Mouse (Mus musculus) kidney, embryonic 16.5 days (tissue): ENCODE data around the gene Asb7. TPM values are rescaled to one million over a fixed set of nuclear protein-coding genes. Genes with fewer than 3 reads are reported as not detected.
A peak's percentile ranks its signal among the peaks of the same experiment; 100 is the strongest.

Experiments
- ATAC-seq: fragments of 200-750 bp; cut with Nextera tagmentation; 2 replicates; pipeline ENCODE4 v1.8.0; 2017; ENCODE audit warnings: moderate TSS enrichment; ENCODE audit not compliant: low FRiP score, low TSS enrichment
- H3K27ac ChIP-seq: fragments of 300-500 bp; sonication (generic); 2 replicates; pipeline ENCODE4 v1.5.1; 2014; ENCODE audit warnings: low read length
- H3K27me3 ChIP-seq: fragments of 300-500 bp; sonication (generic); 2 replicates; pipeline ENCODE4 v1.6.1; 2014; ENCODE audit warnings: low read length, control low read depth, mixed read lengths; ENCODE audit not compliant: insufficient read depth
- H3K36me3 ChIP-seq: fragments of 300-500 bp; sonication (generic); 2 replicates; pipeline ENCODE4 v1.6.1; 2014; ENCODE audit warnings: low read length, control low read depth, mixed read lengths; ENCODE audit not compliant: insufficient read depth
- H3K4me1 ChIP-seq: fragments of 300-500 bp; sonication (generic); 2 replicates; pipeline ENCODE4 v1.6.1; 2014; ENCODE audit warnings: low read length, control low read depth, mixed read lengths; ENCODE audit not compliant: insufficient read depth
- H3K4me2 ChIP-seq: fragments of 300-500 bp; sonication (generic); replicated peaks from 2 replicates; pipeline ENCODE4 v1.6.1; 2014; ENCODE audit warnings: low read depth, low read length
- H3K4me3 ChIP-seq: fragments of 300-500 bp; sonication (generic); 2 replicates; pipeline ENCODE4 v1.5.1; 2014; ENCODE audit warnings: mild to moderate bottlenecking, low read length
- H3K9ac ChIP-seq: fragments of 300-500 bp; sonication (generic); replicated peaks from 2 replicates; pipeline ENCODE4 v1.6.1; 2014; ENCODE audit warnings: low read length
- H3K9me3 ChIP-seq: fragments of 300-500 bp; sonication (generic); 2 replicates; pipeline ENCODE4 v1.6.1; 2016; ENCODE audit warnings: low read length, control low read depth
- WGBS: fragments of 180-500 bp; shearing (Covaris S2); extraction: QIAGEN DNeasy Blood & Tissue Kit; methylation state at CpG from one replicate; pipeline ENCODE4 v1.1.7; 2014; 5-methylcytosine and 5-hydroxymethylcytosine counted together
- polyA plus RNA-seq: library from polyadenylated mRNA; unstranded; fragments of >200 nt; fragmentation: Nextera tagmentation; extraction: Ambion mirVana; gene quantifications from 2 replicates; pipeline ENCODE4 v1.2.1, GENCODE M21; 2015

Gene Asb7
- 16.4 and 16.9 TPM in 2 replicates for polyA plus RNA-seq

DNA sequence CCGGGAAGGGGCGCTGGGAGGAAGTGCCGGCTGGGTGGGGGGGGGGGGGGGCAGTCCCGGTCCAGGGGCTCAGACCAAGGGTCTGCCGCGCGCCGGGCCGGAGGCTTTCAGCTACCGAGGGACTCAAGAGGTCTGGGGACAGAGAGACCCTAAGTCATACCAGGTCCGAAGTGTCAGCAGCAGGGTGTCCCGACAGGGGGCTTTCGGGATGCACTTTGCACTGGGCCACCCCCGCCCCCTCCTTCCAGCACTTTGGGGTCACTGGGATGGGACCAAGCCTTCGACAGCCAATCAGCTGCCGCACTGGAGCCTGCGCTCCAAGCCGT, at the start of gene Asb7:
Asb7 (minus strand) TSS at position 303 of the 326 bp plus-strand sequence.
- Histone ChIP-seq H3K27me3 (no peaks in the 10 kb centered on the region), H3K4me2 (peak within 1 kb of the TSS; percentile 72), H3K27ac (peak within 1 kb of the TSS; percentile 91), H3K9me3 (no peaks in the 10 kb centered on the region), H3K4me3 (peak within 1 kb of the TSS; percentile 70), H3K4me1 (peaks cover 8% of the 10 kb centered on the region), H3K36me3 (0 out of 2 replicates have a peak, but pooled peaks cover 4% of the 10 kb centered on the region), H3K9ac (peak within 1 kb of the TSS; percentile 90)
- WGBS, result 0% methylated on average over 18 of the region's 18 CpGs
- ATAC-seq, result no peak; the same call in 1 of the 2 replicates

DNA sequence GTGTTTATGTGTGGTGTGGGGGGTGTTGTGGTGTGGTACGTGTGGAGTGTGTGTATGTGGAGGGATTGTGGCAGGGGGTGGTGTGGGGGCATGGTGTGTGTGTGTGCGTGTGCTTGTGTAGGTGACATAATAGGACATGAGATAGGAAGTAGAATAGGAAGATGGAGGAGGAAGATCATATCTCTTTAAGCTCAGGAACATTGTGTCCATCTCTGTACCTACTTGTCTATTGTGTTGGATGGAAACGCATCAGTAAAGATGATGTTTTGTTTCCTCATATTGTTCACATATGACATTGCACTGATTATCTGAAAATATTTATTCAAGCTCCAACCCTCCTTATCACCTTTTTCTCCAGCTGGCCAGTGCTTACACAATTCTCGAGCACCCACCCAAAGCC, 48.0 kb upstream of the Asb7 start:
- Histone ChIP-seq H3K4me2 (no peak overlapping the region), H3K27me3 (no peaks in the 10 kb centered on the region), H3K36me3 (no peaks in the 10 kb centered on the region), H3K27ac (no peak overlapping the region), H3K9ac (no peak overlapping the region), H3K4me3 (no peak overlapping the region), H3K4me1 (no peaks in the 10 kb centered on the region), H3K9me3 (no peaks in the 10 kb centered on the region)
- WGBS, result 88% methylated on average over 4 of the region's 4 CpGs
- ATAC-seq, result no peak

DNA sequence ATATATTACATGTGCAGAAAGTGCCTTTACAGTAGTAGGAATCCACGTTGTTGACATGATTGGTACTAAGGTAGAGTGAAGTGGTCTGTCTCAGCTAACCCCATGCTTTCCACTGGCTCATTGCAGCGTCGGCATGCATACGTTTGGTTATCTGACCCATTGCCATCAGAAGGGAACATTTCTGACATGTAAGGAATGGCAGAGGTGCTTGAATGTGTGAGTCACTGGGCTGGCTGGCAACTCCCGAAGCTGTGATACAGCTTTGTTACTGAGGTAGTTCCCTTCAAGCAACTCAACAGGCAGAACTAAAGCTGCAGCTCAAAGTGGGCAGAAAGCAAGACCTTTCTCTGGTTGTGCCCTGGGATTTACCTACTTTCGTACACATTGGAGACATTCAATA, 45.6 kb upstream of the Asb7 start:
- H3K36me3 ChIP-seq, result no peaks in the 10 kb centered on the region
- no peak overlapping the region for H3K4me3 ChIP-seq
- no peak overlapping the region for H3K9ac ChIP-seq
- no peaks in the 10 kb centered on the region for H3K27me3 ChIP-seq
- WGBS, result 82% methylated on average over 6 of the region's 6 CpGs
- no peak overlapping the region for H3K27ac ChIP-seq
- ATAC-seq, result no peak
- H3K4me1 ChIP-seq, result no peaks in the 10 kb centered on the region; the same call in 1 of the 2 replicates
- H3K4me2 ChIP-seq, result no peak overlapping the region
- no peaks in the 10 kb centered on the region for H3K9me3 ChIP-seq

DNA sequence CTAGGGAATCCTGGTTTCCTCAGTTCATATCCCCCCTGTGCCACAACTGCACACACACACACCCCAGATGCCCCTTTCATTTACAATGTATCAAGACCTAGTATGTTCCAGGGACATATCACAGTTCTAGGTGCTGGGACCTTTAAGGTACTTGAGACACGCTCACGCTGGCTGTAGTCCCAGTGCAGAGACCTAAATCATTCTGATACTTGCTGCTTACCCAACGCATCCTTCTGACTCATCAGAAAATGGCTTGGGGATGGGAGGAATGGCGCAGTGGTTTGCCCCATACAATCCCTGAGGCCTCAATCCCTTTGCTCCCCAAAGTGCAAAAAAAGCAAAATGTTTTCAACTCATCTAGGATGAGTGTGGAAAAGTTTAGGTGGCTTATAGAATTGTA, 45.1 kb upstream of the Asb7 start:
- Histone ChIP-seq H3K4me3 (no peak overlapping the region), H3K9ac (no peak overlapping the region), H3K4me1 (no peaks in the 10 kb centered on the region; the same call in 1 of the 2 replicates), H3K27ac (no peak overlapping the region), H3K9me3 (no peaks in the 10 kb centered on the region), H3K27me3 (no peaks in the 10 kb centered on the region), H3K36me3 (no peaks in the 10 kb centered on the region), H3K4me2 (no peak overlapping the region)
- 96% methylated on average over 4 of the region's 4 CpGs for WGBS
- ATAC-seq, result no peak

DNA sequence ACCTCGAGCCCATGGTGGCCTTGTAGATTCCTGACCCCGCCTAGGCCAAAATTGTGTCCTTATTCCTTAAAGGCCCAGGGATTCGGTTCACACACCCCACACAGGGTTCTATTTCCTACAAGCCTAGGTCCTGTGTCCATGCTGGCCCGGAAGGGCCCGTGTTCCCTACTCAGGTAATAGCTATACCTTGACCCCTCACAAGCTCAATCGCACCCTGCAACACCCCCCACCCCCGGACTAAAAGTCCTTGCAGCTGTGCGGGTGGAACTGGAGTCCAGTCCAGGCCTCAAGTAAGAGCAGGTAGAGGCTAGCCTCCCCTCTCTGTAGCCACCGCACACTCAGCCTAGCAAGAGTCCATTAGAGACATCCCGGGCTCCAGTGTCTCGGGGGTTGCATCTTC, 44.5 kb upstream of the Asb7 start:
- Histone ChIP-seq H3K9ac (no peak overlapping the region), H3K9me3 (no peaks in the 10 kb centered on the region), H3K27ac (no peak overlapping the region), H3K27me3 (no peaks in the 10 kb centered on the region), H3K36me3 (no peaks in the 10 kb centered on the region), H3K4me1 (no peaks in the 10 kb centered on the region; the same call in 1 of the 2 replicates), H3K4me2 (no peak overlapping the region), H3K4me3 (no peak overlapping the region)
- no peak for ATAC-seq
- 94% methylated on average over 11 of the region's 11 CpGs for WGBS

DNA sequence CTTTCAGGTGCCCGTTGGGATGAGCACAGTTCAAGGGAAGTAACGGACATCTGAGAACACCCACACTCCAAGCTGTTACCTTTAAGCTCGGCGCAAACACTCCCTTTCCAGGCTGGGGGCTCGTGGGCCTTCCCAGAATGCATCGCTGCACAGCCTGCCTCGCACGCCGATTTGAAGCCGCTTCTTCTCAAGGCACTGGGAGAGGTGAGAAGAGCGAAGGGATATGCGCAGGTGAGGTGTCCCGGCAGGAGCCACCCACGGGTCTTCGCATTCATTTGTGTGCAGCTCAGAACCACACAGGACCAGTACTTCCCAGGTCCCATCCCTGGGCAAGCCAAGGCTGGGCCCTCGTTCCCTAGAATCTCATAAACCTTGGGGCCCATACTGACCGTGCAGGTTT, 44.0 kb upstream of the Asb7 start:
- Histone ChIP-seq H3K4me1 (no peaks in the 10 kb centered on the region; the same call in 1 of the 2 replicates), H3K9me3 (no peaks in the 10 kb centered on the region), H3K27me3 (no peaks in the 10 kb centered on the region), H3K4me3 (no peak overlapping the region), H3K36me3 (no peaks in the 10 kb centered on the region), H3K27ac (no peak overlapping the region), H3K4me2 (no peak overlapping the region), H3K9ac (no peak overlapping the region)
- no peak for ATAC-seq
- WGBS, result 94% methylated on average over 17 of the region's 17 CpGs

DNA sequence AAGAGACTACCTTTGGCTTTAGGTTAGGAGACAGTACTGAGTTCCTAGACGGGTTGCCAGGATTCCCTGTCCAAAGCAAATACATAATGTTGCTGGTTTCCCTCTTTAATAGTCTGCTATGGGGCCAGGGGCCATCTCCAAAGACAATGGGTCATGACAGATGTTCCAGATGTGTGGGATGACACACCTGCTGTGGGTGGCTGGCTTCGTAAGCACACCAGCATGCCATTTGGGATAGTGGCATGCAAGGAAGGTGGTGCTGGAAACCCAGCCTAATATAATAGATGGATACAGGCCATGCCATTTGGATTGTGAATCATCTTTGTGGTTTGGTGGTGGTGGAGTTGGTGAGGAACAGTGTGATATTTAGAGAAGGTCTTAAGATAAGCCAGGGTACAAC, 39.8 kb upstream of the Asb7 start:
- Histone ChIP-seq H3K4me2 (no peak overlapping the region), H3K27me3 (no peaks in the 10 kb centered on the region), H3K9me3 (no peaks in the 10 kb centered on the region), H3K9ac (no peak overlapping the region), H3K4me1 (peaks cover 4% of the 10 kb centered on the region), H3K4me3 (no peak overlapping the region), H3K27ac (no peak overlapping the region), H3K36me3 (no peaks in the 10 kb centered on the region)
- 82% methylated on average over 2 of the region's 2 CpGs for WGBS
- no peak for ATAC-seq

DNA sequence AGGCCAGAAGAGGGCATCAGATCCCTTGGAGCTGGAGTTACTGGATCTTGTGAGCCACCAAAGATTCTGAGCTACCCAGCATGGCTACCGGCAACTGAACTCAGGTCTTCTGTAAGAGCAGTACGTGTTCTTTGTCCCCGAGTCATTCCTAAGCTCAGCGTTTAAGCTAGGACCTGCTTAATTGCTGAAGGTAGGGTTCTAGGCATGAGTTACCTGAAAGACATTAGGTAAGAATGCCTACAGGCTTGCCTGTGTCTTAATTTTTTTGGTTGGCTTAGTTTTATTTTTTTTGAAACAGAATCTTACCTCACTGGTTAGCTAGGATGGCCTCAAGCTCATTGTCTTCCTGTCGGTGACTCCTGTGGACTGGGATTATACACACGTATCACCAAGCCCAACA, 38.7 kb upstream of the Asb7 start:
- no peaks in the 10 kb centered on the region for H3K36me3 ChIP-seq
- peaks cover 10% of the 10 kb centered on the region for H3K4me1 ChIP-seq
- H3K9me3 ChIP-seq, result no peaks in the 10 kb centered on the region
- WGBS, result 92% methylated on average over 6 of the region's 6 CpGs
- no peak overlapping the region for H3K9ac ChIP-seq
- no peaks in the 10 kb centered on the region for H3K27me3 ChIP-seq
- H3K27ac ChIP-seq, result no peak overlapping the region
- H3K4me3 ChIP-seq, result no peak overlapping the region
- no peak overlapping the region for H3K4me2 ChIP-seq
- no peak for ATAC-seq

DNA sequence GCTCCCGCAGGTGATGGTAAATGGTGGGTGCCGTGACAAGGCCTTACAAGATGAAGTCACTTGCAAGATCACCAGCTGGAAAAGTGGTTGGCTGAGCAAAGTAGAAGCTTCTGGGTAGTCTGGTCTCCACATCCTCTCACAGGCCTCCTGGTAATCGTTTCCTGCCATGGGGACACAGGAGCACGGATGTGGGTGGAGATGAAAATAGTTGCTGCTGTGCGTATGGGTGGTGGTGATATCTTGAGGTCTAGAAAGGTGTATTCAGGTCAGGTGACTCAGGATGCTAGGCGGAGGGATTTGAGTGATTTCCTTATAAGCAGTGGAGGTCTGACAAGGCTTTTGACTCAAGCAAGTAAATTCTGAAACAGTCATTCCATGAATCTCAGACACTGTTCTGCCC, 35.6 kb upstream of the Asb7 start:
- Histone ChIP-seq H3K9ac (no peak overlapping the region), H3K4me2 (no peak overlapping the region), H3K9me3 (no peaks in the 10 kb centered on the region), H3K27me3 (no peaks in the 10 kb centered on the region), H3K4me3 (no peak overlapping the region), H3K4me1 (peaks cover 10% of the 10 kb centered on the region; the same call in 1 of the 2 replicates), H3K27ac (no peak overlapping the region), H3K36me3 (peaks cover 6% of the 10 kb centered on the region)
- no peak for ATAC-seq
- 72% methylated on average over 6 of the region's 6 CpGs for WGBS

DNA sequence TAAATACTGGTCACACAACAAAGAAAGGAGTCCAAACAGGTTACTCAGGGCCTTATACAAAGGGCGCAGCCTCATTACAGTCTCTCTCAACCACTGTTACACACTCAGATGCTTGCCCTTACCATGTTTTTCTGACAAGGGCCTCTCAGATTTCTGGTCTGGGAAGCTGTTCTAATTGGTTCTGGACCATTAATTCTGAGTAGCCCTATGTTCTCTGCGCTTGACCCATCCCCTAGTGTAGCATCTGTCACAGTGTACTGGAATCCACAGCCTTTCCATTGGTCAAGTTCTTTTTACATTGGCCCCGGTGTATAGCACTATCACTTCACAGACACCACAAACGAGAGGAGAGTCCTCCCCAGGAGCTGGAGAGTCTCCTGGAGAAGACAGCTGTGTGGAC, 35.1 kb upstream of the Asb7 start:
- peak; percentile 83 for ATAC-seq
- Histone ChIP-seq H3K27ac (no peak overlapping the region), H3K9me3 (no peaks in the 10 kb centered on the region), H3K36me3 (peaks cover 6% of the 10 kb centered on the region), H3K27me3 (no peaks in the 10 kb centered on the region), H3K4me1 (peaks cover 10% of the 10 kb centered on the region; the same call in 1 of the 2 replicates), H3K4me3 (no peak overlapping the region), H3K9ac (no peak overlapping the region), H3K4me2 (no peak overlapping the region)
- 35% methylated on average over 4 of the region's 4 CpGs for WGBS
